Mouse (Mus musculus) kidney, postnatal 0 days (tissue): ENCODE measurements around the gene Gm11549. TPM values are rescaled to one million over a fixed set of nuclear protein-coding genes. Genes with fewer than 3 reads are reported as not detected.

ENCODE experiments used
- ATAC-seq: fragments of 200-750 bp; cut with Nextera tagmentation; replicated peaks from 2 replicates; pipeline ENCODE4 v1.8.0; 2017; ENCODE audit warnings: low read depth, moderate number of reproducible peaks, moderate TSS enrichment, moderate library complexity; ENCODE audit not compliant: low FRiP score
- DNase-seq: peaks from one replicate; pipeline ENCODE4 v3.0.0-alpha.2; 2016; ENCODE audit warnings: low spot score
- H3K27ac ChIP-seq: fragments of 300-500 bp; sonication (generic); 2 replicates; pipeline ENCODE4 v1.5.1; 2014; ENCODE audit warnings: mild to moderate bottlenecking
- H3K27me3 ChIP-seq: fragments of 300-500 bp; sonication (generic); 2 replicates; pipeline ENCODE4 v1.6.1; 2014; ENCODE audit warnings: low read length, mixed read lengths; ENCODE audit not compliant: insufficient read depth
- H3K36me3 ChIP-seq: fragments of 300-500 bp; sonication (generic); 2 replicates; pipeline ENCODE4 v1.6.1; 2014; ENCODE audit warnings: low read length, mixed read lengths; ENCODE audit not compliant: insufficient read depth
- H3K4me1 ChIP-seq: fragments of 300-500 bp; sonication (generic); replicated peaks from 2 replicates; pipeline ENCODE4 v1.6.1; 2014; ENCODE audit warnings: antibody characterized with exemption, low read length, mixed read lengths; ENCODE audit not compliant: insufficient read depth
- H3K4me2 ChIP-seq: fragments of 300-500 bp; sonication (generic); 2 replicates; pipeline ENCODE4 v1.6.1; 2014; ENCODE audit warnings: mild to moderate bottlenecking, low read length, moderate library complexity, mixed read lengths
- H3K4me3 ChIP-seq: fragments of 300-500 bp; sonication (generic); replicated peaks from 2 replicates; pipeline ENCODE4 v1.5.1; 2014; ENCODE audit warnings: low read depth, low read length
- H3K9ac ChIP-seq: fragments of 300-500 bp; sonication (generic); 2 replicates; pipeline ENCODE4 v1.6.1; 2014; ENCODE audit warnings: low read depth, low read length
- H3K9me3 ChIP-seq: fragments of 300-500 bp; sonication (generic); replicated peaks from 2 replicates; pipeline ENCODE4 v1.6.1; 2016; ENCODE audit warnings: low read length, inconsistent platforms, mixed read lengths
- CTCF ChIP-seq: IDR thresholded peaks from 2 replicates; pipeline ENCODE4 v1.5.1; 2016; ENCODE audit warnings: antibody characterized with exemption, low read depth, mild to moderate bottlenecking, moderate library complexity
- WGBS: fragments of 180-500 bp; shearing (Covaris S2); extraction: QIAGEN DNeasy Blood & Tissue Kit; methylation state at CpG from one replicate; pipeline ENCODE4 v1.1.7; 2014; 5-methylcytosine and 5-hydroxymethylcytosine counted together
- polyA plus RNA-seq: library from polyadenylated mRNA; unstranded; fragments of >200 nt; fragmentation: Nextera tagmentation; extraction: Ambion mirVana; gene quantifications from 2 replicates; pipeline ENCODE4 v1.2.1, GENCODE M21; 2015

Gm11549 gene
- polyA plus RNA-seq, 1 experiment from 2014 or later = not detected

GRCm38 (mm10) chr3:36494613-36495012 is 27.0 kb downstream of the Gm11549 start:
- H3K4me3 ChIP-seq = no peak overlapping the region
- no peak for TF ChIP-seq CTCF
- H3K9me3 ChIP-seq = no peaks in the 10 kb centered on the region
- DNase-seq = no peak
- ATAC-seq = no peak
- no peaks in the 10 kb centered on the region for H3K36me3 ChIP-seq
- H3K4me2 ChIP-seq = no peak overlapping the region
- H3K27ac ChIP-seq = no peak overlapping the region
- no peak overlapping the region for H3K9ac ChIP-seq
- no peaks in the 10 kb centered on the region for H3K4me1 ChIP-seq
- H3K27me3 ChIP-seq = no peaks in the 10 kb centered on the region
- 90% methylated on average over 2 of the region's 2 CpGs for WGBS

- TF ChIP-seq CTCF = no peak
- Histone ChIP-seq H3K4me3 (no peak overlapping the region), H3K36me3 (no peaks in the 10 kb centered on the region), H3K9me3 (no peaks in the 10 kb centered on the region), H3K4me1 (no peaks in the 10 kb centered on the region), H3K27ac (no peak overlapping the region), H3K4me2 (no peak overlapping the region), H3K27me3 (no peaks in the 10 kb centered on the region), H3K9ac (no peak overlapping the region)
- ATAC-seq = no peak
- WGBS = 62% methylated on average over 6 of the region's 6 CpGs
- no peak for DNase-seq
These were observed 27.9 kb downstream of the Gm11549 start for GRCm38 (mm10) chr3:36493641-36494283.

GRCm38 (mm10) chr3:36492716-36493391 is 28.8 kb downstream of the Gm11549 start:
- ATAC-seq (no peak), DNase-seq (no peak)
- Histone ChIP-seq H3K4me2 (no peak overlapping the region), H3K36me3 (no peaks in the 10 kb centered on the region), H3K9me3 (no peaks in the 10 kb centered on the region), H3K4me3 (no peak overlapping the region), H3K27ac (no peak overlapping the region), H3K27me3 (no peaks in the 10 kb centered on the region), H3K4me1 (no peaks in the 10 kb centered on the region), H3K9ac (no peak overlapping the region)
- no peak for TF ChIP-seq CTCF
- 84% methylated on average over 9 of the region's 9 CpGs for WGBS

GRCm38 (mm10) chr3:36491535-36491934 is 30.1 kb downstream of the Gm11549 start:
- 93% methylated on average over 5 of the region's 5 CpGs for WGBS
- Histone ChIP-seq H3K9ac (no peak overlapping the region), H3K9me3 (no peaks in the 10 kb centered on the region)

GRCm38 (mm10) chr3:36489590-36489910 is 32.1 kb downstream of the Gm11549 start:
- 89% methylated on average over 1 of the region's 1 CpGs for WGBS
- Histone ChIP-seq H3K9me3 (no peaks in the 10 kb centered on the region), H3K27me3 (no peaks in the 10 kb centered on the region), H3K4me3 (no peak overlapping the region), H3K4me2 (no peak overlapping the region), H3K27ac (no peak overlapping the region), H3K36me3 (no peaks in the 10 kb centered on the region), H3K9ac (no peak overlapping the region), H3K4me1 (no peaks in the 10 kb centered on the region)
- no peak for DNase-seq
- ATAC-seq = no peak
- no peak for TF ChIP-seq CTCF

More at GRCm38 (mm10) chr3:36491535-36491934, 30.1 kb downstream of the Gm11549 start:
- TF ChIP-seq CTCF = no peak
- Histone ChIP-seq H3K27ac (no peak overlapping the region), H3K4me3 (no peak overlapping the region), H3K4me2 (no peak overlapping the region), H3K27me3 (no peaks in the 10 kb centered on the region), H3K4me1 (no peaks in the 10 kb centered on the region), H3K36me3 (no peaks in the 10 kb centered on the region)
- DNase-seq (no peak), ATAC-seq (no peak)

- no peak for TF ChIP-seq CTCF
- H3K27ac ChIP-seq = no peak overlapping the region
- no peaks in the 10 kb centered on the region for H3K27me3 ChIP-seq
- 83% methylated on average over 6 of the region's 6 CpGs for WGBS
- no peak for DNase-seq
- no peaks in the 10 kb centered on the region for H3K36me3 ChIP-seq
- no peaks in the 10 kb centered on the region for H3K4me1 ChIP-seq
- ATAC-seq = no peak
- no peak overlapping the region for H3K9ac ChIP-seq
- H3K4me2 ChIP-seq = no peak overlapping the region
- H3K9me3 ChIP-seq = no peaks in the 10 kb centered on the region
- H3K4me3 ChIP-seq = no peak overlapping the region
These were observed 32.6 kb downstream of the Gm11549 start for GRCm38 (mm10) chr3:36488899-36489589.
